Mouse (Mus musculus): ENCODE data around the gene Olfr1318.

Gene Olfr1318

DNA sequence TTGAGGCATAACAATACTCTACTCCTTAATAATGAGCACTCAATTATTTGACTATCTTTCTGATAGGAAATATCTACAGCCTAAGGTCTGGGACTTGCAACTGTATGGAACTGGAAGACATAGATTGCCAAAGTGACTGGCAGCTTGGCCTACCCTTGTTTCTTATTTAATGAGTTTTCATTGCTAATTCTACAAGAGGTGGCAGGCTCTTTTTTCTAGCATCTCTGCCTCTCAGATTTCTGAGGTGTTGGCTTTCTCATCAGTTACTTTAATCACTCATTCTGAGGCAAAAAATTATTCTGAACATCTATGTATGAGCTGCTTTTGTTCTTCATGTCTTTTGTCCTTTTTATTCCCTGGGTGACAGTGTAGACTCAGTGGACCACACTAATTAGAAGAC is at the start of gene Olfr1318:
Olfr1318 (plus strand) TSS at position 301 of the 400 bp plus-strand sequence.
- DNase-seq (ENCODE audit: low spot score), result no peak

DNA sequence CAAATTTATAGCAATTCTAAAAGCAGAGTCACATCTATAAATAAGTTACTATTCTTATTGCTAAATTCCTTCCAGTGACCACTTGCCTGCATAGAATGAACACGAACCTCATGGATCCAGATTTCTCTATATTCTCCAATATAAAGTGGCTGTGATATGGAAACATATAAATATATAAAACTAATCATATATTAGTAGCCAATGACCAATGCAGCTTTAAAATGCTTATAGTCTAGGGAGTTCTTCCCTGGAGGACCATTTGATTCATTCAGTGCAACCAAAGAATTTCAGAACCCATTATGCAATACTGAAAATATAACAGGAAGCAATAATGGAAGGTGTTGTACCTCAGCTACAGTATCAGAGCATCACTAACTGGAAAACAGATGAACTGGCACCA is 38.7 kb upstream of the Olfr1318 start, which contains the start of gene Olfr1315-ps1:
Olfr1315-ps1 (minus strand) TSS at position 101 of the 400 bp plus-strand sequence.
- DNase-seq (ENCODE audit: low spot score), result no peak

DNA sequence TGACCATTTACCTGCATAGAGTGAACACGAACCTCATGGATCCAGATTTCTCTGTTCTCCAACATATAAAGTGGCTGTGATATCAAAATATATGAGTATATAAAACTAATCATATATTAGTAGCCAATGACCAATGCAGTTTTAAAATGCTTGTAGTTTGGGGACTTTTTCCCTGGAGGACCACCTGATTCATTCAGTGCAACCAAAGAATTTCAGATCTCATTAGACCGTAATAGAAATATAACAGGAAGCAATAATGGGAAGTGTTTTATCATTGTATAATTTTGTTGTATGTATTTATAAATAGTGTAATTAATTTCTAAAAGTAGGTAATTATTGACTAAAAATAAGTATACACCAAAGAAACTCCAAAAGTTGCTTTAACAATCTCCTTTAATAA is 19.1 kb upstream of the Olfr1318 start, which contains the start of gene Olfr1316:
Olfr1316 (minus strand) TSS at position 101 of the 400 bp plus-strand sequence.
- DNase-seq (ENCODE audit: low spot score), result no peak

DNA sequence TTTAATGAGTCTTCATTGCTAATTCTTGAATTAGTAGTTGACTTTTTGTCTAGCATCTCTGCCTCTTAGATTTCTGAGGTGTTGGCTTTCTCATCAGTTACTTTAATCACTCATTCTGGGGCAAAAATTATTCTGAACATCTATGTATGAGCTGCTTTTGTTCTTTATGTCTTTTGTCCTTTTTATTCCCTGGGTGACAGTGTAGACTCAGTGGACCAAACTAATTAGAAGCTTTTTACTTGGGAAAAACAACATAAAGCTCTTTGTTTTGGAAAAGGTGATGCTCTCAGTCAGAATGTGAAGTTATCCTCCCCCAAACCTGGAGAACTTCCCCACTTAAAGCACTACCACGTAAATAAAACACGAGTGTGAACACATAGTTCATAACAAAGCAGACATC is 14.0 kb upstream of the Olfr1318 start, which contains the start of gene Olfr1317:
Olfr1317 (plus strand) TSS at position 301 of the 400 bp plus-strand sequence.
- DNase-seq (ENCODE audit: low spot score), result no peak

DNA sequence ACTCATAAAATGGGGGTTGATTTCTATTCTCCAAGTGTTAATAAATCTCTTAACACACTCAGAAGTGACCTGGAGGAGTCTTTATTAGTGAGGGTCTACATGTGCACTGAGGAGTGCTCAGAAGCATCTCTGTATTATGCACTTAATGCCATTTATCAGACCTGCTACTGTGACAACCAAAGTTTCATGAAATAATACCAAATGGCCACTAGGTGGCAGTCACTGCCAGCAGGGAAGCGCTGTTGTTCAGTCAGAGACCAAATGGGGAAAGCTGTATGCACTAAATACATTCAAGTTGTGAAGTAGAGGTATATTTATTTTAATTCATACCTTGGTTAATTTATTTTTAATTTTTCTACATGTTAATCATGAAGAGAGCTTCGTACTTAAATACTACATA is 42.9 kb downstream of the Olfr1318 start:
- DNase-seq (ENCODE audit: low spot score), result peak; percentile 52

DNA sequence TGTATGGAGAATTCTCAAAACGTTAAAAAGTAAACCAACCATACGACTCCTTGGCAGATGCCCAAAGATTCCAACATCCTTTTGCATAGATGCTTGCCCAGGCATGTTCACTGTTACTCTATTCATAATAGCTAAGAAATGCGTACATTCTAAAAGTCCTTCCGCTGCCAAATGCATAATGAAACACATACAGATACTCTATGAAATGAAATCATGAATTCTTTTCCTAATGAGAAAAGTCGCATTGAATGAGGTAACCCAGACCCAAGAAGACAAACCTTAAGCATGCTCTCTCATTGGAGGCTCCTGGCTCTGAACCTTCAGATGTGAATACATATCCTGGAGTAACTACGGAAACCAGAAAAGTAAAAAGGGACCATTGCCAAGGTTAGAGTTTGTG is 49.1 kb downstream of the Olfr1318 start:
- no peak for DNase-seq (ENCODE audit: low spot score)

All from lung, postnatal 25 days (tissue).